Mouse (Mus musculus) layer of hippocampus, adult 8-10 months (tissue): ENCODE measurements around the gene Palb2. TPM values are rescaled to one million over a fixed set of nuclear protein-coding genes. Genes with fewer than 3 reads are reported as not detected.
A peak's percentile ranks its signal among the peaks of the same experiment; 100 is the strongest.

Experiments used
- DNase-seq, 2 experiments: peaks; one replicate each; pipeline ENCODE4 v3.0.0; 2022; ENCODE audit warnings: low spot score in 2 of 2
- total RNA-seq, 4 experiments: library from RNA; stranded (reverse); gene quantifications; 2 replicates each; pipeline ENCODE4 v1.2.4; 2022

Gene Palb2
- total RNA-seq = 1 to 10 TPM; 1.7 to 2.5 (median 2.4) TPM

DNA sequence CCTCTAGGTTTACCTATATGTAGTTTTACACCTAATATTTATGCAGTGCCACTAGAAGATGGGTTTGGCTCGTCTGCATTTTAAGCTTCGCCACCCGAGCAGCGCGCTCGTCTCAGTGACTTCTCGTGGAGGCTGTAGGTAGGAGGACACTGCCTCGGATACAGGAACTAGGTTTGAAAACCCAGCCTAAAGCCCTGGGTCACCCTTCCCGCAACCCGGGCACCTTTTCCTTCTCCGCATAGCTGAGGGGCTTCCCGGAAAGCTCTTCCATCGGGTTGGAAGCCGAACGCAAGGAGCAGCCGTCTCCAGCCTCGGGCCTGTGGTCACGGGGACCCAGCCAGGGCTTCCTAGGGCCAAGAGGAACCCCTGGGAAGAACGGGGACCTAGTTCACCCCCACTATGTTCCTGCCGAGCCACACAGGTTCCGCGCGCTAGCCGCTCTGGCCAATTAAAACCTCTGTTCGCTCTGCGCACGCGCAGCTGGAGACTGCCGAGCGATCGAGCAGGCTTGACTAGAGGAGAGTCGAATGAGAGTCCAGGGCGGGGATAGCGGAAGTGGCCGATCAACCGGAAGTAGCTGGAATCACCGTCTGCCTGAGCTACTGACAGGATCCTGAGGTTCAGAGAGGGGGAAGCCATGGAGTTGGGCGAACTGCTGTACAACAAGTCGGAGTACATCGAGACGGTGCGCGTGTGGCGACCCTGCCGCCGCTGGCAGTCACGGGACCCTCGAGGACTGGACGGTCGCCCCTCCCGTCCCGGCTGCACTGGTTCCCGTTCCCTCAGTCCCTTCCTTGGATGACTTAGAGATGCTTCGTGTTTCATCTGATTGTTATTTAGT lies at the start of gene Palb2, which contains the start of gene Dctn5:
Gene Palb2, minus strand, starts transcription at position 489 of the 841 bp plus-strand sequence.
Gene Dctn5, plus strand, starts transcription at position 545 of the 841 bp plus-strand sequence.
- peak; percentile 97 for DNase-seq

DNA sequence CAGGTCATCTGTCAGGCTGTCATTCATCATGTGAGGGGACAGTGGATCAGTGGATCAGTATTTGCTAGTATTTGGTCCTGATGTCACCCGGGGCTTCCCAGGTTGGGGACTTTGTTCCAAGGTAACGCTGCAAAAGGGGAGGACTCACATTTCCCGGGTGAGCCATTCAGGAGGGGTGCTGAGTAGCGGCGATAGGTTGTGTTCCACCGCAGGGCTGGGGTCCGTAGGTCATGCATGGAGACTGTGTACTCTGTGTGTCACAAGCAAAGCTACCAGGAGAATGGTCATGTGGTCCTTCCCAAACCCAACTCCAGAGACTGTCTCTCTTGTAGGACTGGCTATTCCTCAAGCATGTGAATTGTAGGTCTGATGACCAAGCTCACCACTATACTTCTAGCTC lies 47.9 kb upstream of the Palb2 start:
- DNase-seq = no peak

DNA sequence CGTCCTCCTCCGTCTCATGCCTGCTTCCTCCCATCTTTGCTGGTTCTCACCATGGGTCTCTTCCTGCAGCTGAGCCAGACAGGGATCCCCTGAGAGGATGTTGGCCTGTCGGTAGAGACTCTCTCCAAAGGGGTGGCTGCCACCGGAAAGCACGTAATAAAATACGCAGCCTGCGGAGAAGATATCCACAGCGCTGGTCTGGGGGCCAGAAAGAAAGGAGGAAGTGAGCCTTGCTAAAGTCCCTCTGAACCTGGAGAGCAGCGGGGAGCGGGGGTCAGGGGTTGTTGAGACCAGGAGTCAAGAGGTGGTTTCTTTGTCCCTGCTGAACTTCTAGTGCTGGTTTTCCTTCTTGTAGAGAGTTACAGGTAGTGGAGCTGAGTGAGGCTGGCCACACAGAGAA lies 38.8 kb upstream of the Palb2 start:
- DNase-seq = no peak

DNA sequence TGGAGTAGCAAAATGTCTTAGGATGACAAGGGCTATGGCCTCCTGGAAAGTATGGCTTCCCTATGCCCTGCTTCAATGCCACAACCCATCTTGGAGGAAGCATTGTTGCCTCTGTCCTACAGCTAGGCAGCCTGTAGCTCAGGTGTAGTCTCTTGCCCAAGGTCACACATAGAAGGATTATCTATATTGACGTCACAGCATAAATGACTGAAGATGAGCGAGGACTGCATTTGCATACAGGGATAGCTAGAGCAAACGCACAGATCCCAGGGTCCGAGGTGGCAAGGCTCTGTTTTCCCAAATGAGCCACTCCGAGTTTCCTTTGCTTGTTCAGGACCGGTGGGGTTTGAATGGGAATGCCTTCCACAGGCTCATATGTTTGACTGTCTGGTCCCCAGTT lies 37.9 kb upstream of the Palb2 start:
- DNase-seq = no peak

DNA sequence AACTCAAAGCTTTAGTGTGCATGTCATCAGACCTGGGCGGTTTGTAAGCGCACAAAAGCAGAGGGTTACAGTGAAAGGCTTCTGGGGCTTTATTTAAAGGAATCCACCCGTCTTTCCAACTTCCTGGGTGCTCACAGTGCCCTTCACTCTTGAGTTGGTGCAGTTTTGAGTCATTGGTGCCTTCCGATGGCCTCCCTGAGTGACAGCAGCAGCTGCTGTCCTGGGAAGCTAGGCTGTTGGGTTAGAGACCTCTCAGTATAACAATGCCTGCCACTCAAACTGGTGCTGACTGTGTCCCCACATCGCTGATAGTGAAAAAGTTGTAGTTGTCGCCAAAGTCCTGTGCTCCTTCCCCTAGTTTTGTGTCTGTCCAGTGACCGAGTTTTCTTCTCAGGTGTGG lies 34.4 kb upstream of the Palb2 start:
- no peak for DNase-seq

DNA sequence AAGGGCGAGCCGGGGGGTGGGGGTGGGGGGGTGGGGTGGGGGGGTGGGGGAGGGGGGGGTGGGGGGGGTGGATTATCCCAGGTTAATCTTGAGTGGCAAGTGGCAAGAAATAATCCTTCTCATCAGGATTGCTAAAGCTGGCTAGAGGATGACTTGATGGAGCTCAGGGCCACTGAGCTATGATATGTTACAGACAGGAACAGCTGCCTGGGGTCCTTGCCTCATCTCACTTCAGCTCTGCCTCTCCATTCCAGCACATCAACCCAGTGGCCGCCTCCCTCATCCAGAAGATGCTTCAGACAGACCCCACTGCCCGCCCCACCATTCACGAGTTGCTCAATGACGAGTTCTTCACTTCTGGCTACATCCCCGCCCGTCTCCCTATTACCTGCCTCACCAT lies 31.0 kb upstream of the Palb2 start:
- no peak for DNase-seq

DNA sequence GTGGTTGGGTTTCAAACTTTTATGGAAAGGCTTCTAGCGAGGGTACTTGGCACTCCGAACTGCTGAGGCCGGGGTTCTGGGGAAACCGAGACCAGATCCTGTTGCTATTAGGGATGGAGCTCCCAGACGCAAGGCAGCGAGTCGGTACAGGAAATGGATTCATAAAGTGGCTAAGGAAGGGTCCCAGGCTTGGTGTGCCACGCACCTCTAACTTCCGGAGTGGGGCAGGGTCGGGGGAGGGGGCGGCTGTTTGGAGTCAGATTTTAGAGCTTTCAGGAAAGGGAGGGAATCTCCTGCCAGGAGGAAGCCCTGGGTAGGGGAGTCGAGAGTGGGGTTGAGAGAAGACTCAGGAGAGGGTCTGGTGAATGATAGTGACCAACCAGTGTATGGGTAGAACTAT lies 27.3 kb upstream of the Palb2 start:
- no peak for DNase-seq

DNA sequence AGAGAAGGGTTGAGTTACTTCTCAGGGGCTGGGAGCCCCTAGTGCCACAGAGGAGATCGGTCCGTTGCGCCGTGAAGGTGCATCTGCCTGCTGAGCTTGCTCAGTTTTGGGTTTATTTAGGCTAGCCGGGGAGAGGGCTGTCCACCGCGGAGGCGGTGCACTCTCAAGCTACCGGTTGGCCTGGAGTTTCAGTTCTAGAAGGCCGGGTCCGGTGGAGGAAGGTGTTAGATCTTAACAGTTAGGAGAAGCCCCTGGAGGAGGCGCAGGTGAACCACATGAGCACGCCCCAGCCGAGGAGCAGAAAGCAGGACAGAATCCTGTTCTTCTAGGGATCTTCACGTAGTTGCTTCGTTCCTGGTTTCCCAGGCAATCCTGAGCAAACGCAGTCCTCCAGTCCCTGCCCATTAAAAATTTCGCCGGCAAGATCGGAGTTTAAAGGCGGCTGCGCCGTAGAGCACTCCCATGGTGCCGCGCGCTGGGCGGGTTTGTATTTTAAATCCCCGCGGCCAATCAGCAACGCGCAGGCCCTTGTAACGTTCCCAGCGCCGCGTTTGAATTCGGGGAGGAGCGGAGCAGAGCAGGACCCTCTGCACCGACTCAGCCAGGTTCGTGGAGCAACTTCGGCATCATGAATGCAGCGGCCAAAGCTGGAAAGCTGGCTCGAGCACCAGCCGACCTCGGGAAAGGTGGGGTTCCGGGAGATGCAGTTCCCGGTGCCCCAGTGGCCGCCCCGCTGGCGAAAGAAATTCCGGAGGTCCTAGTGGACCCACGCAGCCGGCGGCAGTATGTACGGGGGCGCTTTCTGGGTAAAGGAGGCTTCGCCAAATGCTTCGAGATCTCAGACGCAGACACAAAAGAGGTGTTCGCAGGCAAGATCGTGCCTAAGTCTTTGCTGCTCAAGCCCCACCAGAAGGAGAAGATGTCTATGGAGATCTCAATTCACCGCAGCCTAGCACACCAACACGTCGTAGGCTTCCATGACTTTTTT lies 26.4 kb upstream of the Palb2 start, which contains the start of gene Plk1:
Gene Plk1, plus strand, starts transcription at position 525 of the 988 bp plus-strand sequence.
- DNase-seq = peak; percentile 48 to 71

DNA sequence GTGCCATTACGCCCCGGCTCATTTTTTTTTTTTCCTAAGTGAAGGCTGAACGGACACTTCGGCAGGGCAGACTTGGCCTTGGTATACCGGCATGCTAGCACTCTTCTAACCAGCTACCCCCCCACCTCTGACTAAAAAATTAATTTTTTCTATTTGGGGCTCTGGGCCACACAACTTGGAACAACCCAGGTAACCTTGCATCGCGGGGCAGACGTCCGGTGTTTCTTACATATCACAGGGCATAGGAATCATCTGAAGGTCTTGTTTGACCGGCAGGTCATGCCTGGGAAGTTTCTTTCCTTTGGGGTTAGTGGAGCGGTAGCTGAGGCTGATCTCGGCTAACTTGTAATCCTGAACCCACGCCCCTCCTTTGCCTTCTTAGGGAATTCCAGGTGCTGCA lies 25.7 kb upstream of the Palb2 start:
- DNase-seq = no peak

DNA sequence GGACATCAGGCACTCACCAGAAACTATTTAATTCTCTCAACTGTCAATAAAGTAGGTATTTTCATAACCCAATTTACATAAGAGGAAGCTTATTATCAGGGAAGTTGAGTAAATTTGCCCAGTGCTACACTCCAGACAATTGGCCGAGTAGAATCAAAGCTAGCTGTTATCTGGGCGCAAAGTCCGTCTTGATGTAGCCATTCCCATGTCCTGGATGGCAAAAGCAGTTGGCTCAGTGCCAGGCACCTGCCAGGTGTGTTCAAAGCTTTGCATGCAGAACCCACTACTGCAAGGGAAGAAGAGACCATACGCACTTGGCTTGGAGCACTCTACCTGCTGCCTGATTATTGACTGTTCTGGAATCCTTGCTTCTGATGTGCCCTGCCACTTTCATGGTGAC lies 19.7 kb upstream of the Palb2 start:
- DNase-seq = no peak

DNA sequence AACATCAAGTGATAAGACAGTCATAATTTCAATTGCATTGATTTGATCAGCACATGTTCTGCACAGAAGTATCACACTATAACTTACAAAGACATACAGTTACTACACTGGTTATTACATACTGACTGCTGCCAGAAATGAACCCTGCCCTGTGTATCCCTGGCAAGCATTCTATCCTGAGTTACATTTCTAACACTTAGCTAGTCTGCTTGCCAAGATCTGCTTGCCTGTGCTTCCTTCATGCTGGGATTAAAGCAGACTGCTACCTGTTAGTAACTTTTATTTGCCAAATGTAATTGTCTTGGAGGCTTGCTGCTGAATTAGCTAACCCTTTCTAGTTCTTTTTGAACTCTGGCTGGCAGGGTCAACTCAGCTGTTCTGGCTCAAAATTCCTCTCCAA lies 8.2 kb upstream of the Palb2 start:
- no peak for DNase-seq

DNA sequence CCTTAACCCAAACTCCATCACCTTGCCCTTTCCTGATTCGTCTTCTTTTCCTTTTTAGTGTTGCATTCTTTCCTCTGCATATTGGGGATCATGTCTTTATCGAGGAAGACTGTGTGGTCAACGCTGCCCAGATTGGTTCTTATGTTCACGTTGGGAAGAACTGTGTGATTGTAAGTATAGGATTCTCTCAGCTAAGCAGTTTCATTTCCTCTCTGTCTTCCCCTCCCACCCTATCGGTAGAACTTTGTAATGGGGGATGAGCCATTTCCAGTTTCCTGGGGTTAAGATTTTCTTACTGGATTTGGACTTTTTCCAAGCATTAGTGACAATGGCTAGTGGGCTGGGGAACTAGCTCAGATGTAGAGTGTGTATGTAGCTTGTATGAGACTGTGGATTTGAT lies 5.4 kb upstream of the Palb2 start:
- no peak for DNase-seq

DNA sequence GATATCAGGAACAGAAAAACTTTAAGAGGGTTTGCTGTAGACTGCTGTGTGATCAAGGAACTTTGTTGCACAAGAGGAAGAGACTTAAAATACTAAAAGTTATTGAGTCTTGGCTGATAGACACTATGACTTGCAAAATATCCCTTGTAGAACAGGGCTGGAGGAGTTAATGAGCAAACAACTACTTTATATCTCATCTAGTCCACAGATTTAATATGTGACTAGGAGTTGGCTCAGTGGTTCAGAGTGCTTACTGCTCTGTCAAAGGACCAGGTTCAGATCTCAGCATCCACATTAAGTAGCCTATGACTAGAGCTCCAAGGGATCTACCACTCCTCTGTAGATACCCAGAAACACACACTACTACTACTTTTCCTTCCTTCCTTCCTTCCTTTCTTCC lies 4.3 kb upstream of the Palb2 start:
- DNase-seq = no peak

DNA sequence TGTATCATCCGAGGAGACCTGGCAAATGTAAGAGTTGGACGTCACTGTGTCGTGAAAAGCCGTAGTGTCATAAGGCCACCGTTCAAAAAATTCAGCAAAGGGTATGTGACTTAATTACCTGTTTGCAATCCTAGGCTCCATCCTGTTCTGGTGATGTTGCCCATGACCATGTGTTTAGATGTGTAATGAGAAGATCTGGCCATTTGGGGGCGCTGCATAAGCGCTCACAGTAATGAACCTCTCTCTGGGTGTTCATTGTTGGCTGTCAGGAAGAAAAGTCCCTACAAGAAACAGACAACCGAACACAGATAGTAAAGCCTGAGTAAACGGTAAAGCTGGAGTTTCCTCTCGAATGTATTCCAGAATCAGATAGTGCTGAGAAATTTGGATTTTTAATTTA lies 2.3 kb upstream of the Palb2 start:
- DNase-seq = no peak

DNA sequence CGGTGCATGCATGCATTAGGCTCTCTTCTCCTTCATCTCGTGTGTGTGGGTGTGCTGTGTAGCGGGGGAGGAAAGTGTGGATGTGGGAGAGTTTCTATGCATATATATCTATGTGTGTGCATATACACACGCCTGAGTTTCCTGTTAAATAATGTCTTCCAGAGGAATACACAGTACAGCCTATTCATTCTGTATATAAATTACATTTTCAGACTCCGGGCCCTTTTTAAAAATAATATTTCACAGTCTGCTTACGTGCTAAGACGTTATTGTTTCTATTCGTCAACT lies 497 bp upstream of the Palb2 start:
- no peak for DNase-seq

DNA sequence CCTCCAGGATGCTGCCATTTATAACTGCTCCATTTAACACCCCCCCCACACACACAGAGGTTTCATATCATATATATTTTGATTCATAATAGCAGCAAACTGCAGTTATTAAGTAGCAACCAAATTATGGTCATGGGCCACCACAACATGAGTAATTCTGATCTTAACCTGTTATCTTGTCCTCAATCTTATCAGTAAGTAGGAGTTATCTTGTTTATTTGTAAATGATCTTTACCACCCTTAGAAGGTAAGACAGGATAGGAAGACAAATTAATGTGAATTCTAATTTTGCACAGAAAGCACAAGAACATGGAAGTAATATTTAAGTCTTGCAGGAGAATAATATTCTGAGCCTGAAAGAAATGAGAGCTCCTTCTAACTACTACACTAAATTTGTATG lies 951 bp downstream of the Palb2 start:
- DNase-seq = no peak

DNA sequence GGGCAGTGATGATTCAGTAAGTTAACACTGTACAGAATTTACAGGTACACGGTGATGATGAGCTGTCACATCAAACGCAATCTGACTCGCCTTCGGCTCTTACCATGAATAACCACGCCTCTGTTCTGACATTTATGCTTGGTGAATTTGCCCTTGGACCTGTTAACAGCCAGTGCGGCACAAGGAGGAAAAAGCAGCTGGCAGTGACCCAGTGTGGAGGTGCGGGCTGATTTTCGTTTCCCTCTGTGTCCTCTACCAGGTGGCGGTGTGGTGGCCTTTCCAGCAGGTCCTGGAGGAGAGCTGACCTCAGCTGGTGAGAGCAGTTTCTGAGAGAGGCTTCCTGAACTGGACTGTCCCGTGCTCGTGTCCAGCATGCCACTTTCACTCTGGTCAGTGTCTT lies 5.8 kb downstream of the Palb2 start:
- DNase-seq = no peak

DNA sequence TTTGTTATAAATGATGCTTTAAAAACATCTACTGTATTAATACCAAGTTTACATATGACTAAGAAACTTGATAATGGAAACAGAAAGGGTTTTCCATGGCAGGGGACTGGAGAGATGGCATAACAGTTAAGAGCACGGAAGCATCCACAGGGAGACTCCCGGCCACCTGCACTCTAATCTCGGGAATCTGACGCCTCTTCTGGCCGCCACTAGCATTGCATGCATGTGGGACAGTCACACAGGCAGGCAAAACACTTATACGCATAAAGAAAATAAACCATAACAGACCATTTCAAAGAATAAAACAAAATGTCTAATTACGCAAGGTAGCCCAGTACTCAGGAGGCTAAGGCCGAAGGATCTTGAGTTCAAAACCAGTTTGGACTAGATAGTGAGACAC lies 7.1 kb downstream of the Palb2 start:
- no peak for DNase-seq

DNA sequence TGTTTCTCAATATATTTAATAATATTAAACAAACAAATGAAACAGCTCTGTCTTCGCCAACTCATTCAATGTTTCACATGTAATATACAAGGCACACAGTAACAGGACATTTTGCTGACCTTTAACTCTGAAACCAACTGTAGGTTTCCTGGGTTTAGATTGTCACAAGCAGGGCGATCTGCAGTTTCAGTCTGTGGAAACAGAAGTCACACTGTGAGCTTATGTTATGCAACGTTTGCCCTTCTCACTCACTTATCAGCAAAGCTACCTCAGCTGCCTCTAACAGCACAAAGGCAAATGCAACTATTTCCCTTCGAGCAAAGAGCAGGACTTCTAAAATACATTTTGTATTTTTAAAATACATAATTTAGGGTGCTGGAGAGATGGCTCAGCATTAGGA lies 9.3 kb downstream of the Palb2 start:
- DNase-seq = no peak

DNA sequence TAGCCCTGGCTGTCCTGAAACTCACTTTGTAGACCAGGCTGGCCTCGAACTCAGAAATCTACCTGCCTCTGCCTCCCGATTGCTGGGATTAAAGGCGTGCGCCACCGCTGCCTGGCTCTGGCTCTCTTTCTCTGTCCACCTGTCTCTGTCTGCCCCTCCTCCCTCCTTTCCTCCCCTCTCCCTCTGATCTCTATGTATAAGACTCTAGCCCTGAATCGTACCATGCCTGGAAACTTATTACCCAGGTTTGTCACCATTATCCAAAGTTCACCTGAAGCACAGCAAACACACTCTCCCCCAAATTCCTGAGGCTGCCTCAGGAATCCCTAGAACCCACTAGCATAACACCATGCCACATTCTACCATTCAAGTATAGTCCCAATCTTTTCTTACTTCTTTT lies 24.6 kb downstream of the Palb2 start:
- no peak for DNase-seq

DNA sequence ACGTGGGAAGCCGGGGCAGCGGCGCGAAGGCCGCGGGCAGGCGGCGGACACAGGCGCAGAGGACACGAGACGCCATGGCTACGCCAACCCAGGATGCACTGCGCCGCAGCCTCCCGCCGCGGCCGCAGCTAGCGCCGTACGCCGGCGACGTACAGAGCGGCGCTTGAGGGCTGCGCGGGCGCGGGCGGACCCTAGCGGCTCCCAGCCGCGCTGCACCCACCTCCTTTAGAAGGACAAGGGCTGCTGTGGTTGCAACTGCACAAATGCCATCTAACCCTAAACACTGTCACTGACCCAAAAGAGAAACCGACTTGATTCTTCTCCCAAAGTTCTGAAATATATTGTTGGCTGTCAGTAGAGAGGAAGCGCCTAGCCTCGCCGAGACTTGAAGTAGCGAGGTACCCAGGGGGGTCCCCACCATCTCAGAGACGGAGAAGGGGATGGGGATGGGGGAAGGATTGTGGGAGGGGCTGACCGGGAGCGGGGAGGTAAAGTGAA lies 31.0 kb downstream of the Palb2 start, which contains the start of gene Ndufab1:
Gene Ndufab1, minus strand, starts transcription at position 140 of the 498 bp plus-strand sequence.
- peak; percentile 68 to 82 for DNase-seq
